Mouse (Mus musculus) stomach, embryonic 14.5 days (tissue): ENCODE measurements around the gene Jpt1. TPM values are rescaled to one million over a fixed set of nuclear protein-coding genes. Genes with fewer than 3 reads are reported as not detected.
A peak's percentile ranks its signal among the peaks of the same experiment; 100 is the strongest.
"Not testable (repeated sequence)": the region's sequence is repeated elsewhere in the genome, so short reads cannot be mapped to it uniquely, and the experiment has no call there.

ENCODE experiments used
- ATAC-seq: fragments of 200-750 bp; cut with Nextera tagmentation; 2 replicates; pipeline ENCODE4 v1.8.0; 2017; ENCODE audit warnings: low read depth, moderate TSS enrichment; ENCODE audit not compliant: insufficient number of reproducible peaks, insufficient read depth, low FRiP score
- H3K27ac ChIP-seq: fragments of 300-500 bp; sonication (generic); 2 replicates; pipeline ENCODE4 v1.5.1; 2014; ENCODE audit warnings: mild to moderate bottlenecking, low read length, moderate library complexity, mixed read lengths
- H3K27me3 ChIP-seq: fragments of 300-500 bp; sonication (generic); 2 replicates; pipeline ENCODE4 v1.6.1; 2014; ENCODE audit warnings: low read length, control low read depth, mixed read lengths; ENCODE audit not compliant: control insufficient read depth, insufficient read depth
- H3K36me3 ChIP-seq: fragments of 300-500 bp; sonication (generic); 2 replicates; pipeline ENCODE4 v1.6.1; 2014; ENCODE audit warnings: mild to moderate bottlenecking, control low read depth, low read length, moderate library complexity, mixed read lengths; ENCODE audit not compliant: control insufficient read depth, insufficient read depth
- H3K4me1 ChIP-seq: fragments of 300-500 bp; sonication (generic); 2 replicates; pipeline ENCODE4 v1.6.1; 2014; ENCODE audit warnings: low read length, control low read depth, mixed read lengths; ENCODE audit not compliant: control insufficient read depth, insufficient read depth
- H3K4me2 ChIP-seq: fragments of 300-500 bp; sonication (generic); replicated peaks from 2 replicates; pipeline ENCODE4 v1.6.1; 2014; ENCODE audit warnings: low read depth, low read length, control low read depth
- H3K4me3 ChIP-seq: fragments of 300-500 bp; sonication (generic); 2 replicates; pipeline ENCODE4 v1.5.1; 2014; ENCODE audit warnings: low read depth, low read length, control low read depth
- H3K9ac ChIP-seq: fragments of 300-500 bp; sonication (generic); replicated peaks from 2 replicates; pipeline ENCODE4 v1.6.1; 2014; ENCODE audit warnings: low read depth, mild to moderate bottlenecking, control low read depth, low read length, moderate library complexity, mixed read lengths
- H3K9me3 ChIP-seq: fragments of 300-500 bp; sonication (generic); 2 replicates; pipeline ENCODE4 v1.6.1; 2016; ENCODE audit warnings: low read depth, low read length, control low read depth; ENCODE audit not compliant: control insufficient read depth
- WGBS: fragments of 180-500 bp; shearing (Covaris S2); extraction: QIAGEN DNeasy Blood & Tissue Kit; methylation state at CpG from one replicate; pipeline ENCODE4 v1.1.7; 2014; 5-methylcytosine and 5-hydroxymethylcytosine counted together
- polyA plus RNA-seq: library from polyadenylated mRNA; unstranded; fragments of >200 nt; fragmentation: Nextera tagmentation; extraction: Ambion mirVana; gene quantifications from 2 replicates; pipeline ENCODE4 v1.2.1, GENCODE M21; 2014

Gene Jpt1
- polyA plus RNA-seq, 1 experiment from 2014 or later, result 563 TPM

DNA sequence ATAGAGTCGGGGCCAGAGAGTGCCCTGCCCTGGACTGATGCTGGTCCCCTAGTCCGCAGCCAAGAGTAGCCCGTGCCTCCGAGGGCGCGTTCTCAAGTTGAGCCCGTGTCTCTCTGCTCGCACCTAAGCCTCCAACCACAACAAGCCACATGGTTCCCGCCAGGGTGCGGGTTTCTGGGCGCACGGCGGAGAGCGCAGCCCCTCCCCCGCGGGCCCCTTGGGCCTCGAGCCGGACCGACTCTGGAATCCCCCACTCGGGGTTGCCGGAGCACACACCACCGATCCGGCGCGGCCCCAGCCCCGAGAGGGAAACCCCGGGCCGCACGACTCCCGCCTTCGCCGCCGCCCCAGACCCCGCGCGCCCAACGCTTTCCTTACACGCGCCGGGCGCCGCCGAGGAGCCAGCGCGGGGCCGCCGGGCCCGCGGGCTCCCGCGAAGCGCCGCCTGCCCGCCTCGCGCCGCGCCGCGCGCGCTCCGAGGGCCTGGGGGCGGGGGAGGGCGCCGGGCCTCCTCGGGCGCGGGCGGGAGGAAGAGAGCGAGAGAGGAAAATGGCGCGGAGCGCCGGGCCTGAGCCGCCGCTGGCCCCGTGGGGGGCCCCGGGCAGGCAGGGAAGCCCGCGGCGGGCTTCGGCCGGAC lies 21.3 kb upstream of the Jpt1 start:
- Histone ChIP-seq H3K27me3 (no peaks in the 10 kb centered on the region), H3K4me3 (peak overlapping the region; percentile 95), H3K36me3 (peaks cover 24% of the 10 kb centered on the region), H3K4me2 (peak overlapping the region; percentile 67), H3K27ac (peak overlapping the region; percentile 99), H3K4me1 (peaks cover 10% of the 10 kb centered on the region; the same call in 1 of the 2 replicates), H3K9ac (peak overlapping the region; percentile 93), H3K9me3 (no peaks in the 10 kb centered on the region)
- WGBS, result under 1% methylated on average over 66 of the region's 84 CpGs
- peak; percentile 70 for ATAC-seq

DNA sequence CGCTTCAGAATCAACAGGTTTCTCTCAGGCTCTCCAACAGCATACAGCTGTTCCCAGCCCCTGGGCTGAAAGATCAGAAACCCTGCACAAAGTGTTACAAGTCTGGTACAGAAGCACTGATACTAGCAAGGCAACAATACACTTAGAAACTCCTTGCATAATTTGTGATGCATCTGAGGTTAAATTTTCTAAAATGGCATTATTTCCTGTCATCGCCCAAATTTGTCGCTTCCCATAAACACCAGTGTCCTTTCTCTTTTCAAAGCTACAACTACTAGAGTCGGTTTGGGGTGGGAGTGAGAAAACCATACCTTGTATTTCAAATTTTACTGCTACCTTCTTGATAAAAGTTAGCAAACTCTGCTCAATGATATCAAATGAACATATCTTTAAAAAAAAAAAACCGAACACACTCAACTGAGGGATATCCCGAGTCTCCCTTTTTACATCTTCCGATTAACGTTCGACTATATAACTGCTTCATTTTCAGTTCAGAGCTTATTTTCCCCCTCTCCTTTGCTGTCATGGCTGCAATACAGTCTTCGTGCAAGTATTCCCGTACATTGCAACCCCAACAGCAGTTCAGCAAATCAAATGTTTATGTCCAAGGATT lies 20.7 kb upstream of the Jpt1 start:
- ATAC-seq, result no peak
- Histone ChIP-seq H3K36me3 (peaks cover 30% of the 10 kb centered on the region), H3K4me1 (peaks cover 10% of the 10 kb centered on the region; the same call in 1 of the 2 replicates), H3K27ac (peak overlapping the region; percentile 99), H3K27me3 (no peaks in the 10 kb centered on the region), H3K4me3 (peak overlapping the region; percentile 95), H3K9ac (peak overlapping the region; percentile 93), H3K4me2 (peak overlapping the region; percentile 67), H3K9me3 (no peaks in the 10 kb centered on the region)
- WGBS, result 2% methylated on average over 11 of the region's 11 CpGs

DNA sequence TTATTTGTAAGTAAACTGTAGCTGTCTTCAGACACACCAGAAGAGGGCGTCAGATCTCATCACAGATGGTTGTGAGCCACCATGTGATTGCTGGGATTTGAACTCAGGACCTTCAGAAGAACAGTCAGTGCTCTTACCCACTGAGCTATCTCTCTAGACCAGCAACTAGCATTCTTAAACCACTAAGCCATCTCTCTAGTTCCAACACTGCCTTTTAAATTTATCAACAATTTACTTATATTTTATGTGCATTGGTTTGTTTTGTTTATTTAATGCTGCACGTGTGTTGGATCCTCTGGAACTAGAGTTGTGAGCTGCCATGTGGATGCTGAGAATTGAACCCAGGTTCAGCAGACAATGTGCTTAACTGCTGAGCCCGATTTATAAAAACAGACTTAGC lies 12.3 kb upstream of the Jpt1 start:
- H3K4me2 ChIP-seq, H3K9me3 ChIP-seq, H3K4me3 ChIP-seq, H3K9ac ChIP-seq, H3K27ac ChIP-seq, ATAC-seq, H3K27me3 ChIP-seq, H3K4me1 ChIP-seq: not testable (repeated sequence)
- 77% methylated on average over 3 of the region's 3 CpGs for WGBS
- H3K36me3 ChIP-seq, result peaks cover 62% of the 10 kb centered on the region

DNA sequence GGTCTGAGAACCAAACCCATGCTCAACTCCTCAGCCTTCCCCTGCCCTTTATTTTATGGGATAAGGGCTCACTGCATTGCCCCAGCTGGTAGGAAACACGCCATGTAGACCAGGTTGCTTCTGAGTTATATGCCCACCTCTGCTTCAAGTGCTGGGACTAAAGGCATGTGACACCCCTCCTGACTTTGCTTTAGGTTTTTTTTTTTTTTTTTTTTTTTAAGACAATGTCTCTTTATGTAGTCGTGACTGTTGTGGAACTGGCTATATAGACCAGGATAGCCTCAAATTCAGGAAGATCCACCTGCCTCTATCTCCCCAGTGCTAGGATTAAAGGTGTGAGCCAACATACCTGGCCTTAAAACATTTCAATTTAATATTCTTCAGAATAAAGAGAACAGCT lies 8.5 kb upstream of the Jpt1 start:
- WGBS, result 69% methylated on average over 2 of the region's 2 CpGs
- no peak for ATAC-seq
- Histone ChIP-seq H3K27me3 (no peaks in the 10 kb centered on the region), H3K4me2 (no peak overlapping the region), H3K27ac (no peak overlapping the region), H3K4me1 (no peaks in the 10 kb centered on the region), H3K9ac (no peak overlapping the region), H3K36me3 (peaks cover 36% of the 10 kb centered on the region), H3K4me3 (no peak overlapping the region), H3K9me3 (no peaks in the 10 kb centered on the region)

DNA sequence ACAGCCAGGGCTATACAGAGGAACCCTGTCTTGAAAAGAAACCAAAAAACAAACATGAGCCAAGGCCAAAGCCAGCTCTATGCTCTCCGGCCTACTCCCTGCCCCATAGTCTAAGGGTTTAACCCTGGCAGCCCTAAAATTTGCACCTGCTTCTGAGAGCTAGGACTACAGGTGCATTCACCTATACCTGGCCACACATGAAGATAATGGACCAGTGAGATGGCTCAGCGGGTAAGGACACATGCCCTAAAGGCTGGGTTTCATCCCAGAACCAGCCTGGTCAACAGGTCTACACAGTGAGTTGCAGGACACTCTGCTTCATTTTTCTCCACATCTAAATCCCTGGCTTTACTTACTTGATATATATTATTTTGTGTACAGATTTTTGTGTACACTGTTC lies 8.1 kb upstream of the Jpt1 start:
- H3K4me2 ChIP-seq, result no peak overlapping the region
- WGBS, result 86% methylated on average over 2 of the region's 2 CpGs
- ATAC-seq, result no peak

DNA sequence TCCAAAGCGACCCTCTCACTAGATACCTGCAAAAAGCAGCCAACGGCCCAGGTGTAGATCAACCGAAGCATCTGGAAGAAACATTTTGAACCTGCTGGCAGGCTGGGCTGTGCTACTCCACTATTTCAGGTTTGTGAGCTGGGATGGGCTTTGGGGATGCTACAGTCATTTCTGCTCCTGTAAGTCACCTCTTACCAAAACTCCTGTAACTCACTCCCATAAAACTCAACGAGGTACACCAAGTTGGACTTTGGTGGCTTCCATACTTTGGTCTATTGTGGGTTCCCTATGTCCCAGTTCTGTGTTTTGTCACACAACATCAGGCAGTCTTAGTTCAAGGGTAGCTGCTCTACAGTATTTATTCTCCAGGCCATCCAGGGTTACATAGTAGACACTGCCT lies 6.9 kb upstream of the Jpt1 start:
- Histone ChIP-seq H3K9me3 (no peaks in the 10 kb centered on the region), H3K4me3 (no peak overlapping the region), H3K4me1 (no peaks in the 10 kb centered on the region), H3K36me3 (peaks cover 21% of the 10 kb centered on the region), H3K9ac (no peak overlapping the region), H3K4me2 (no peak overlapping the region), H3K27me3 (no peaks in the 10 kb centered on the region), H3K27ac (no peak overlapping the region)
- WGBS, result 80% methylated on average over 4 of the region's 4 CpGs
- no peak for ATAC-seq

More for the DNA sequence above, 8.1 kb upstream of the Jpt1 start:
- Histone ChIP-seq H3K27me3 (no peaks in the 10 kb centered on the region), H3K4me3 (no peak overlapping the region), H3K27ac (no peak overlapping the region), H3K36me3 (peaks cover 32% of the 10 kb centered on the region), H3K9me3 (no peaks in the 10 kb centered on the region), H3K4me1 (no peaks in the 10 kb centered on the region), H3K9ac (no peak overlapping the region)

DNA sequence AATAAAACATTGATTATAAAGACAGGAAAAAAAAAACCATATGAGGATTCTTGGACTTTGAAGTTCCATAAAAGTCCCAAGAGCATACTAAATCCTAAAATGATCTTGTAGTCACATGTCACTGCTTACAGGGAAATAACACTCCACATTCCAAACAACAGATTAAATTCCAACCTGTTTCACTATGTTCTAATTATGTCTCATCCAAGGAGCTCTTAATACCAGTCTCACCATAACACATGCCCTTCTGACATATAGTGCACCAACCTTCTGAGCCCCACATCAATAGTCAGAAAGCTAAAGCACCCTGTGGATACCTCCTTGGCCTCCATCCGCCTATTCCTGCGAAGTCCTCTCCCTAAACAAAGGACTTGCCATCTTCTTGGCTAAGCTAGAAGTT lies 6.0 kb upstream of the Jpt1 start:
- H3K4me3 ChIP-seq, result no peak overlapping the region
- H3K4me1 ChIP-seq, result no peaks in the 10 kb centered on the region
- H3K9ac ChIP-seq, result no peak overlapping the region
- no peak overlapping the region for H3K4me2 ChIP-seq
- H3K27me3 ChIP-seq, result no peaks in the 10 kb centered on the region
- ATAC-seq, result no peak
- WGBS, result 78% methylated on average over 2 of the region's 2 CpGs
- H3K36me3 ChIP-seq, result peaks cover 18% of the 10 kb centered on the region
- H3K27ac ChIP-seq, result no peak overlapping the region
- H3K9me3 ChIP-seq, result no peaks in the 10 kb centered on the region

DNA sequence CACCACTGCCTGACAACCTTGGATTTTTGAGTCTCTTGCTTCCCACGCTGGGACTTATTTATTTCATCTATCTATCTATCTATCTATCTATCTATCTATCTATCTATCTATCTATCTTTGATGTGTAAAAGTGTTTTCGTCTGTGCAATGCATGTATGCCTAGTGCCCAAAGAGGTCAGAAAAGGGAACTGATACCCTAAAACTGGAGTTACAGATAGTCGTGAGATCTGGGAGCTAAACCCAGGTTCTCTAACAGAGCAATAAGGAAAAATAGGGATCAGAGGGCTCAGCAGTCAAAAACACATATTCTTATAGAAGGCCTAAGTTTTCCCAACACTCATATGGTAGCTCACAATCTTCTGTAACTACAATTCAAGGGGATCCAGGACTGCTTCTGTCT lies 5.4 kb upstream of the Jpt1 start:
- H3K4me1 ChIP-seq, result 0 out of 2 replicates have a peak, but pooled peaks cover 3% of the 10 kb centered on the region
- no peak overlapping the region for H3K4me2 ChIP-seq
- no peak for ATAC-seq
- no peak overlapping the region for H3K9ac ChIP-seq
- WGBS, result 85% methylated on average over 3 of the region's 3 CpGs
- peaks cover 12% of the 10 kb centered on the region for H3K36me3 ChIP-seq
- H3K9me3 ChIP-seq, result no peaks in the 10 kb centered on the region
- H3K4me3 ChIP-seq, result no peak overlapping the region
- no peaks in the 10 kb centered on the region for H3K27me3 ChIP-seq
- no peak overlapping the region for H3K27ac ChIP-seq
